Mouse (Mus musculus): ENCODE data around the gene Cpne8. TPM values are rescaled to one million over a fixed set of nuclear protein-coding genes. Genes with fewer than 3 reads are reported as not detected.

The Cpne8 gene
- polyA plus RNA-seq, 1 experiment, result 13.2 TPM

DNA sequence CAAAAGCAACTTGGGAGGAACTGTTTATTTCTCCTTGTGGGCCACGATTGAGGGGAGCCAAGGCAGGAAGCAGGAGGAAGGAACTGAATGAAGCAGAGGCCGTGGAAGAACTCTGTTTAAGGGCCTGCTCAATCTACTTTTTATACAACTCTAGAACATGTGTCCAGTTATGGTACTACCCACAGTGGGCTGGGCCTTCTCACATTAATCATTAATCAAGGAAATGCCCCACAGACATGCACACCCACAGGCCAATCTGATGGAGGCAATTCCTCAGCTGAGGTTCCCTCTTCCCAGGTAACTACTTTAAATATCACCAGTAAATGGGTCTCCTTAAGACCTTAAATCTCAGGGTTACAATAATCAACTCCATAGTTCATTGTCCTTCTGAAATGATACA lies 21.2 kb downstream of the Cpne8 start:
- H3K4me3 ChIP-seq, result no peak overlapping the region
- no peaks in the 10 kb centered on the region for H3K27me3 ChIP-seq (ENCODE audit: control insufficient read depth, insufficient read depth, insufficient read length)
- H3K36me3 ChIP-seq (ENCODE audit: control insufficient read depth, insufficient read depth), result no peaks in the 10 kb centered on the region
- no peak overlapping the region for H3K4me2 ChIP-seq (ENCODE audit: low read depth)
- TF ChIP-seq E2F4 (IDR thresholded peaks at IDR 0.05; ENCODE audit: insufficient read depth), result no peak
- no peak for TF ChIP-seq CEBPB (IDR thresholded peaks at IDR 0.05; ENCODE audit: insufficient read depth, poor library complexity, severe bottlenecking)
- no peak for TF ChIP-seq TCF3 (IDR thresholded peaks at IDR 0.05; ENCODE audit: insufficient read length, low read depth)
- no peak for TF ChIP-seq USF1 (IDR thresholded peaks at IDR 0.05; ENCODE audit: low read depth)
- TF ChIP-seq POLR2AphosphoS2 (IDR thresholded peaks at IDR 0.05; ENCODE audit: insufficient read length, low read depth), result no peak
- TF ChIP-seq MYOD1 (IDR thresholded peaks at IDR 0.05; ENCODE audit: control insufficient read depth in 1 of 3, insufficient read length in 2 of 3, low read depth in 2 of 3), result no peak
- TF ChIP-seq MYOG (IDR thresholded peaks at IDR 0.05; ENCODE audit: control insufficient read depth in 1 of 3, insufficient read depth in 1 of 3, insufficient read length in 2 of 3, low read depth in 2 of 3), result no peak
- TF ChIP-seq POLR2A (IDR thresholded peaks at IDR 0.05; ENCODE audit: insufficient read length, low read depth), result no peak
- no peak for TF ChIP-seq SRF (IDR thresholded peaks at IDR 0.05; ENCODE audit: control insufficient read depth, insufficient read length, low read depth)
- no peak for TF ChIP-seq REST (IDR thresholded peaks at IDR 0.05; ENCODE audit: insufficient read depth, insufficient read length)
- no peak for TF ChIP-seq TCF12 (IDR thresholded peaks at IDR 0.05; ENCODE audit: insufficient read depth, poor library complexity, severe bottlenecking)
- TF ChIP-seq MAX (IDR thresholded peaks at IDR 0.05; ENCODE audit: low read depth), result no peak
- no peaks in the 10 kb centered on the region for H3K79me2 ChIP-seq (ENCODE audit: control insufficient read depth, insufficient read depth)
- H3ac ChIP-seq (ENCODE audit: control insufficient read depth, insufficient read length), result no peak overlapping the region

DNA sequence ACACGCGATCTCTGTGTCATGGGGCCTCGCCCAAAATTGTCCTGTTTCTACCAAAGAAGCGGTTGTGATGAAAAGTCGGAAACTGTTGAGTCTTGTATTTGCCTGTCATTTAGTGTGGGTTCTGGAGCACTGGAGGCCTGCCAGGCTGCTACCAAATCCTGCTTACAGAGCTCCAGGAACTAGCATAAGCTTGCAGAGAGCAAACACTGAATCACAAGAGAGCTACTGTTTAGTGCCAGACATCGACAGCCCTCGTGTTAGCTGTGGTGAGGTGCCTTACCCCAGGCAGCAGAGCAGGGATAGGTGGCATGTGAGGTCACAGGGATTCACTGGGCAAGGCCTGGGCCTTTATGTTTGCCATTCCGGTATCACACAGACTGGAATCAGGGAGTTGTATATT lies 22.7 kb downstream of the Cpne8 start:
- TF ChIP-seq E2F4 (IDR thresholded peaks at IDR 0.05; ENCODE audit: insufficient read depth) (no peak), MYOD1 (IDR thresholded peaks at IDR 0.05; ENCODE audit: control insufficient read depth in 1 of 3, insufficient read length in 2 of 3, low read depth in 2 of 3) (no peak), REST (IDR thresholded peaks at IDR 0.05; ENCODE audit: insufficient read depth, insufficient read length) (no peak), POLR2A (IDR thresholded peaks at IDR 0.05; ENCODE audit: insufficient read length, low read depth) (no peak), POLR2AphosphoS2 (IDR thresholded peaks at IDR 0.05; ENCODE audit: insufficient read length, low read depth) (no peak), MYOG (IDR thresholded peaks at IDR 0.05; ENCODE audit: control insufficient read depth in 1 of 3, insufficient read depth in 1 of 3, insufficient read length in 2 of 3, low read depth in 2 of 3) (no peak), TCF3 (IDR thresholded peaks at IDR 0.05; ENCODE audit: insufficient read length, low read depth) (no peak), SRF (IDR thresholded peaks at IDR 0.05; ENCODE audit: control insufficient read depth, insufficient read length, low read depth) (no peak), USF1 (IDR thresholded peaks at IDR 0.05; ENCODE audit: low read depth) (no peak)
- H3K4me3 ChIP-seq, result no peak overlapping the region
- H3K27me3 ChIP-seq (ENCODE audit: control insufficient read depth, insufficient read depth, insufficient read length), result no peaks in the 10 kb centered on the region
- no peak overlapping the region for H3K4me2 ChIP-seq (ENCODE audit: low read depth)
- no peaks in the 10 kb centered on the region for H3K36me3 ChIP-seq (ENCODE audit: control insufficient read depth, insufficient read depth)
- H3K79me2 ChIP-seq (ENCODE audit: control insufficient read depth, insufficient read depth), result no peaks in the 10 kb centered on the region
- H3ac ChIP-seq (ENCODE audit: control insufficient read depth, insufficient read length), result no peak overlapping the region

DNA sequence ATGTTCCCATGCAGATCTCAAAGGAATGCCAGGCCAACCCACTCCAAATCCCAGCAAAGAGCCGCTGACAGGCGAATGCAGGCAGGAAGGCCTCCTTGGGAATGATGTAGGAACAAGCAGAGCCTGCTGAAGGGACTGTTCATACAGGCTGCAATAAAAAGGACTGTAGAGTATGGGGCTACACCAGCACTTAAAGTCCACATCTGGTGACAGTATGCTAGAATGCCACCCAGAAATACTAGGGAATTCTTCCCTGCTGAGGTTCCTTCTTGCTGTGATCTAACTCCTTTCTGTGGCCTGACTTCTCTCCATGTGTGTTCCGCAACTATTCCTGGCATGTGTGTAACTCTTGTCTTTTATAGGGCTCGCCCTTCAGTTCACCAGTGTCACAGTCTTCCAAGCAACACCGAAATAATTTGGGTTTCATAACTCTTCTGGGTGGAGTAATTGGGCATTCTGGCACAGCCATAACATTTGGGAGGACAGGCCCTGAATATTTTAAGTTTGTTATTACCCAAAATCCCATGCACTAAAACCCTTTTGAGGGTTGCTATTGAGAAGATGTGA lies 32.1 kb downstream of the Cpne8 start:
- H3K4me3 ChIP-seq, result no peak overlapping the region
- H3K79me2 ChIP-seq (ENCODE audit: control insufficient read depth, insufficient read depth), result no peaks in the 10 kb centered on the region
- no peak for TF ChIP-seq SRF (IDR thresholded peaks at IDR 0.05; ENCODE audit: control insufficient read depth, insufficient read length, low read depth)
- no peak for TF ChIP-seq POLR2A (IDR thresholded peaks at IDR 0.05; ENCODE audit: insufficient read length, low read depth)
- TF ChIP-seq MYOG (IDR thresholded peaks at IDR 0.05; ENCODE audit: control insufficient read depth in 1 of 3, insufficient read depth in 1 of 3, insufficient read length in 2 of 3, low read depth in 2 of 3), result no peak
- TF ChIP-seq MAX (IDR thresholded peaks at IDR 0.05; ENCODE audit: low read depth), result no peak
- no peak for TF ChIP-seq POLR2AphosphoS2 (IDR thresholded peaks at IDR 0.05; ENCODE audit: insufficient read length, low read depth)
- TF ChIP-seq E2F4 (IDR thresholded peaks at IDR 0.05; ENCODE audit: insufficient read depth), result no peak
- TF ChIP-seq CEBPB (IDR thresholded peaks at IDR 0.05; ENCODE audit: insufficient read depth, poor library complexity, severe bottlenecking), result no peak
- no peak for TF ChIP-seq TCF3 (IDR thresholded peaks at IDR 0.05; ENCODE audit: insufficient read length, low read depth)
- TF ChIP-seq REST (IDR thresholded peaks at IDR 0.05; ENCODE audit: insufficient read depth, insufficient read length), result no peak
- no peak for TF ChIP-seq MYOD1 (IDR thresholded peaks at IDR 0.05; ENCODE audit: control insufficient read depth in 1 of 3, insufficient read length in 2 of 3, low read depth in 2 of 3)
- TF ChIP-seq TCF12 (IDR thresholded peaks at IDR 0.05; ENCODE audit: insufficient read depth, poor library complexity, severe bottlenecking), result no peak
- no peak for TF ChIP-seq USF1 (IDR thresholded peaks at IDR 0.05; ENCODE audit: low read depth)
- H3K4me2 ChIP-seq (ENCODE audit: low read depth), result no peak overlapping the region
- no peaks in the 10 kb centered on the region for H3K27me3 ChIP-seq (ENCODE audit: control insufficient read depth, insufficient read depth, insufficient read length)
- H3K36me3 ChIP-seq (ENCODE audit: control insufficient read depth, insufficient read depth), result no peaks in the 10 kb centered on the region
- H3ac ChIP-seq (ENCODE audit: control insufficient read depth, insufficient read length), result no peak overlapping the region

DNA sequence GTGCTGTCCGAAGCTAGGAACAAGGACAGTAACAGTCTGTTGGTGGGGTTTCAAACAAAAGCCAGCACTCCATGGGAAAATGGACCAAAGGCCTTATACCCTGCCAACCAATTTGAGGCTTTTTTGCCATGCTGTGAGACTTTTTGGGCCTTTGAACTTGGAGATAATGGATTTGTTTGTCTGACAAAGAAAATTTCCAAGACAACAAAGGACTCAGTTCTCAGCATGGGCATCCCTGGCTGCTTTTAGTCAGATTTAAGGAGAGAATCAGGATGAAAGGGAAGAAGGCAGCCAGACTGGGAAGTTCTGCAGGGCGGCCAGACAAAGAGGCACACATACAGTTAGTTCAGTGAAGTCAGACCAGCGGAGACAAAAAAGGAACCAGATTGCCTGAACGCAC lies 32.9 kb downstream of the Cpne8 start:
- Histone ChIP-seq H3K79me2 (ENCODE audit: control insufficient read depth, insufficient read depth) (no peaks in the 10 kb centered on the region), H3K4me3 (no peak overlapping the region), H3K27me3 (ENCODE audit: control insufficient read depth, insufficient read depth, insufficient read length) (no peaks in the 10 kb centered on the region), H3ac (ENCODE audit: control insufficient read depth, insufficient read length) (no peak overlapping the region), H3K4me2 (ENCODE audit: low read depth) (no peak overlapping the region), H3K36me3 (ENCODE audit: control insufficient read depth, insufficient read depth) (no peaks in the 10 kb centered on the region)
- TF ChIP-seq TCF3 (IDR thresholded peaks at IDR 0.05; ENCODE audit: insufficient read length, low read depth), result no peak
- TF ChIP-seq SRF (IDR thresholded peaks at IDR 0.05; ENCODE audit: control insufficient read depth, insufficient read length, low read depth), result no peak
- TF ChIP-seq MYOG (IDR thresholded peaks at IDR 0.05; ENCODE audit: control insufficient read depth in 1 of 3, insufficient read depth in 1 of 3, insufficient read length in 2 of 3, low read depth in 2 of 3), result no peak
- no peak for TF ChIP-seq POLR2A (IDR thresholded peaks at IDR 0.05; ENCODE audit: insufficient read length, low read depth)

DNA sequence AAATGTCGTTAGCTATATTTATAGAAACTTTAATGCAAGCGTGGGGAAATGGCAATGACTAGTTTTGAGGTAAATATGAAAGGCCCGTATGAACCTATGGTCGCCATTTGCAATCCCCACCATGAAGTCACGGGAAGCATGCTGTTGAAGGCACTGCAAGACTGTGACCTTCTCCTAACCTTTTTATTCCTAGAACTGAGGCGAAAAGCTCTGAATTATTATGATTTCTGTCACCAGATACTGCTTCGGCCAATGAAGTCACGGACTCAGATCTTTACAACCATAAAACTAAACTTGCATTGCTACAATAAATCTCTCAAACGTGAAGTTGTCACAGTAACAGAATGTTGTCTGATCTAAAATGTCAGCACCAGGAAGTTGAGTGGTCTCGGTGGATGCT lies 33.4 kb downstream of the Cpne8 start:
- Histone ChIP-seq H3K4me2 (ENCODE audit: low read depth) (no peak overlapping the region), H3ac (ENCODE audit: control insufficient read depth, insufficient read length) (no peak overlapping the region), H3K4me3 (no peak overlapping the region), H3K36me3 (ENCODE audit: control insufficient read depth, insufficient read depth) (no peaks in the 10 kb centered on the region), H3K79me2 (ENCODE audit: control insufficient read depth, insufficient read depth) (no peaks in the 10 kb centered on the region), H3K27me3 (ENCODE audit: control insufficient read depth, insufficient read depth, insufficient read length) (no peaks in the 10 kb centered on the region)
- no peak for TF ChIP-seq E2F4 (IDR thresholded peaks at IDR 0.05; ENCODE audit: insufficient read depth)

Measured in myocyte (in vitro differentiated cells).